Mouse (Mus musculus): ENCODE measurements around the gene Calcb.

GRCm38 (mm10) chr7:114738166-114738565 lies 19.7 kb downstream of the Calcb start:
- TF ChIP-seq ZNF384 (IDR thresholded peaks at IDR 0.05; ENCODE audit: low read depth, low read length) (no peak), ZC3H11A (IDR thresholded peaks at IDR 0.05; ENCODE audit: borderline replicate concordance, low read depth, low read length) (no peak), HCFC1 (IDR thresholded peaks at IDR 0.05; ENCODE audit: borderline replicate concordance, insufficient read depth, low read length) (no peak), CHD2 (IDR thresholded peaks at IDR 0.05; ENCODE audit: low read depth, low read length) (no peak)
